Mouse (Mus musculus) ZHBTc4 (cell line): ENCODE data around the gene Cdc27.
A peak's percentile ranks its signal among the peaks of the same experiment; 100 is the strongest.

ENCODE experiments used
- DNase-seq: peaks from one replicate; pipeline ENCODE4 v3.0.0-alpha.2; 2011; ENCODE audit warnings: low read depth, low spot score

The Cdc27 gene

DNA sequence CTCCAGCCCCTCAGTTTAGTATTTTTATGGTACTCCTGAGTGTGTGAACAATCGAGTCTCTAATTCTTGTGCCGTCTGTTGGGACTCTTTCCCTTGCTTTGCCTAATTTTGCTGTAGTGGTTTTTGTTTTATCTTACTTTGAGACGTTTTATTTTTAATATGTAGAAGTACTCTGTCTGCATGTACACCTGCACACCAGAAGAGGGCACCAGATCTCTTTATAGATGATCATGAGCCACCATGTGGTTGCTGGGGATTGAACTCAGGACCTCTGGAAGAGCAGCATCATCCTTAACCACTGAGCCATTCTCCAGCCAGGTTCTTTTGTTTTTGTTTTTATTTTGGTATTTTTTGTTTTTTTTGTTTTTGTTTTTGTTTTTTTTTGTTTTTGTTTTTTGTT, 62.1 kb downstream of the Cdc27 start:
- DNase-seq: no peak

DNA sequence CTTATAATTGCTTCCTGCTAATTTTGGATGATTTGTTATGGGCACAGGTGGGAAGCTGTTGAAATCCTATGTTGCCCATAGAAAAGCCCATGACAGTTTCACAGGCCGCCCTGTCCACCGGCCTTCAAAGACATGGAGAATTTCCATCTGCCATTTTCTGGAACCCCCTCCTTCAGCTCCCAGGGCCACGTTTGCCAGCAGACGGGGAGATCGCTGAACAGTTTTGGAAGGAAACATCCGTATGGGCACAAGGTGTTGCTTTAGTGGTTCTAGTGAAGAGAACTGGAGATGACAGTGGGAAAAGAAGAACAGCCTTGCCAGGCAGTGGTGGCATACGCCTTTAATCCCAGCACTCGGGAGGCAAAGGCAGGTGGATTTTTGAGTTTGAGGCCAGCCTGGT, 68.4 kb downstream of the Cdc27 start:
- no peak for DNase-seq

DNA sequence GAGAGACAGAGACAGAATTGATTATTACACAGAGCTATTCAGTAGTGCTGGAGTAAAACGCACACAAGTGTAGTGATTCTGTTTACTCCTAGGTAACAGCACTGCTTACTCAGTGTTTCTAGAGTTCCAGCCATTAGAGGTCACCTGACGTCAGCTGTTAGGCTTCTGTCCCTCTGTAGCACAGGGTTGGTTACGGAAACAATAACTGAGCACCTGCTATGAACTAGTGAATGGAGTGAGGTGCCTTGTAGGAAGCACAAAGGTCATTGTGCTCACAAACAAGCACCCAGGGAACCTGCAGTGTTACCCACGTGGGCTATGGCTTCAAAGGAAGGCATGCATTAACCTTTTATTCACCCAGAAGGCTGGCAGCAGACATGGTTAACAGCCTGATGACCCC, 70.9 kb downstream of the Cdc27 start:
- peak; percentile 18 for DNase-seq

DNA sequence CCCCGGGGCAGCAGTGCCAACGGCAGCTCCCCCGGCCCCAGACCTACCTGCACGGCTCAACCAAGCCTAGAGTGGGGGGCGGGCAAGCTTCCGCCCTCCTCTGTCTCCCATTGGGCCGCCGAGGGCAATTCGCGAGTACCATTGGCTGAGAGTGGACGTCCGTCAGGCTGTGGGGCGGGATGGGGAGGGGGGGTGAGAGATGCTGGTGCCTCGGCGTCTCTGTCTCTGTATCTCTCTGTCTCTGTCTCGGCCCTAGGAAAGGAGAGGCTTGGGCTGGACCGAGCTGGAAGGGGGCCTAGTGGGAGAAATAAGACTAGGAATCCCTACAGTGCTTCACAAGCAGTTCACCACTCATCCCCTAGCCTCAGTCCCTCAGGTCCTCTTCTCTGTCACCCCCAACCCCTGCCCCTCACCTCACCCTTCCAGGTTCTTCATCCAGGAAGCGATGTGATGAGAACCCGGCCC, 81.0 kb downstream of the Cdc27 start:
- peak; percentile 97 for DNase-seq

DNA sequence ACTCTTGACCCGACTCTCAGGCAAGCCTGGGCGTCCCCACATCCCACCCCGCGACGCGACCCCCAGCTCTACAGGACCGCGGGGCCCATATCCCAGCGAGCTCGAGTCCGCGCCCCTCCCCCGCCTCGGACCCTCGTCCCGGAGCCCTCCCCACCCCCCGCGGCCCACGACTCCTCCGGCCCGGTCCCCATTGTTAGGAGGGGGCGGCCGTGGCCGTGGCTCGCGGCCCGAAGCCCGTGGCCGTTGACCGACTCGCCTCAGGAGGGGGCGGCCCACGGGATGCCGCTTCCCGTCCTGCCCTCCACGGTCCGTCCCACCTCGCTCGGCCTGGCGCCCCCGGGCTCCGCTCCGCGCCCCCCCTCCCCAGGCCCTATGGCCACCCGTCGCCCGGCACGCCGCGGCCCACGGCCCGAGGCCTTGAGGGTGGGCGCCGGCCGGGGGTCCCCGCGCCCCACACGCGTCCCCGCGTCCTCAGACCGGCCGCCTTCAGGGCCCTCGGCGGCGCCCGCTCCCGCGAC, 81.6 kb downstream of the Cdc27 start, which contains the start of gene Kansl1:
Gene Kansl1 (minus strand): TSS at position 111 of the 518 bp plus-strand sequence.
- peak; percentile 38 for DNase-seq

DNA sequence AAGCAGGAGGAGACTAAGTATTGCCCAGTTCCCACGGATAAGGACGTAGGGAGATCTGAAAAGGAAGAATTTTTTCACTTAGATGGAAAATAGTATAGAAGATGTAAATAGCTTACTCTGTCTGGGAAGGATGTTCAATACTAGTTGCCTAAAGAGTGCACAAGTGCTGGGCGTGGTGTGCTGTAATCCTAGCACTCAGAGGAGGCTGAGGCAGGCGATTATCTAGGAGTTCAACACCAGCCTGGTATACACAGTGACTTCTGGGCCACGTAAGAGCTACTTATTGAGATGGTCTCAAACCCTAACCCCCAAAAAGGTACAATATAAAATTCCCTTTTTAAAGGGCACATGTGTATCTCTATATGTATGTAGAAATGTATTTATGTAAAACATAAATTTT, 82.7 kb downstream of the Cdc27 start:
- DNase-seq: no peak

DNA sequence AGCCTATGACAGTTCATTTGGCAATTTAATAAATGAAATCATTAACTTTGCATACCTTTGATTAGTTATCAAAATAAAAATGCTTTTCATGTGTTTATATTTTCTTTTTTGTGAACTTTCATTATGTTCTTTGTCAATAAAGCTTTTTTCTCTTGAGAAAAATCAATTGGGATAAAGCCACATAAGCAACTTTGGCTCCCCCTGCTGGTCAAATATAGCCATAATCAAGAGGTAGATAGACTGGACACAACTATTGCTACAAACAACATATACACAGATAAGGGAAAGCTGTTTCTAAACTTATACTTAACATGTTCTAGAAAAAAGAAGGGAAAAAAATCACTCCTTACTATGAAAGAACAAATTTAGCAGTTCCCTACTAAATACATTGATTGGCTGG, 88.9 kb downstream of the Cdc27 start:
- DNase-seq: peak; percentile 81

DNA sequence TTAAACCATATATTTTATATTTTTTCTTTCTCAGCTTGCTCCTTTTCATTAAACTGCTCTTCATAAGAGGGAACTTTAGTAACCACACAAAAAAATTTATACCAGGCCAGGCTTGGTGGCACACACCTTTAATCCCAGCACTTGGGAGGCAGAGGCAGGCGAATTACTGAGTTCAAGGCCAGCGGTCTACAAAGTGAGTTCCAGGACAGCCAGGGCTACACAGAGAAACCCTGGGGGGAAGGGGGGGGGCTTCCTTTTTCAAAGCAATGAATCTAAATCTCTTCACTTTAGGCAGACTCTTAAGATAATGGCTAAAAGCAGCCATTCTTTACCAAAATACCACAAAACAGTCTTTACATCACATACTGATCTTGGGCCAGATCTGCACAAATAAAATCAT, 90.7 kb downstream of the Cdc27 start:
- no peak for DNase-seq

DNA sequence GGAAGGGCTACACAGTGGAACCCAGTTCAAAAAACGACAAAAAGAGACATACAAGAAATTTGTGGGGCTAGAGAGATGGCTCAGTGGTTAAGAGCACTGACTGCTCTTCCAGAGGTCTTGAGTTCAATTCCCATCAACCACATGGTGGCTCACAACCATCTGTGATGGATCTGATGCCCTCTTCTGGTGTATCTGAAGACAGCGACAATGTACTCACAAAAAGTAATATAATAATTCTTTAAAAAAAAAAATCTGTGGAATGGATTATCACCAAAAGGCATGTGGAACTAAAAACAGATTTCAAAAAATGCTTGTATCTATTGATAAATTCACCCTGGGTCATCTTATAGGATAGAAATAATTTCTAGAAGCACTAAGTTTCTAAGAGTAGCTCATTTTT, 91.9 kb downstream of the Cdc27 start:
- no peak for DNase-seq
